Mouse (Mus musculus) midbrain, embryonic 12.5 days (tissue): ENCODE results near the gene Pkp1. TPM values are rescaled to one million over a fixed set of nuclear protein-coding genes. Genes with fewer than 3 reads are reported as not detected.

Experiments
- ATAC-seq: fragments of 200-750 bp; cut with Nextera tagmentation; 2 replicates; pipeline ENCODE4 v1.8.0; 2017; ENCODE audit warnings: low read depth, moderate TSS enrichment, moderate library complexity; ENCODE audit not compliant: low FRiP score
- H3K27ac ChIP-seq: fragments of 300-500 bp; sonication (generic); replicated peaks from 2 replicates; pipeline ENCODE4 v1.5.1; 2016; ENCODE audit warnings: mild to moderate bottlenecking
- H3K27me3 ChIP-seq: fragments of 300-500 bp; sonication (generic); 2 replicates; pipeline ENCODE4 v1.6.1; 2016; ENCODE audit warnings: mild to moderate bottlenecking
- H3K36me3 ChIP-seq: fragments of 300-500 bp; sonication (generic); 2 replicates; pipeline ENCODE4 v1.6.1; 2016
- H3K4me1 ChIP-seq: fragments of 300-500 bp; sonication (generic); 2 replicates; pipeline ENCODE4 v1.6.1; 2016
- H3K4me2 ChIP-seq: fragments of 300-500 bp; sonication (generic); replicated peaks from 2 replicates; pipeline ENCODE4 v1.6.1; 2016; ENCODE audit warnings: mild to moderate bottlenecking, moderate library complexity
- H3K4me3 ChIP-seq: fragments of 300-500 bp; sonication (generic); 2 replicates; pipeline ENCODE4 v1.5.1; 2016; ENCODE audit warnings: mild to moderate bottlenecking
- H3K9ac ChIP-seq: fragments of 300-500 bp; sonication (generic); replicated peaks from 2 replicates; pipeline ENCODE4 v1.6.1; 2016; ENCODE audit warnings: mild to moderate bottlenecking, moderate library complexity
- H3K9me3 ChIP-seq: fragments of 300-500 bp; sonication (generic); 2 replicates; pipeline ENCODE4 v1.6.1; 2016; ENCODE audit warnings: mild to moderate bottlenecking
- WGBS: fragments of 180-500 bp; shearing (Covaris S2); methylation state at CpG from one replicate; pipeline ENCODE4 v1.1.7; 2016; 5-methylcytosine and 5-hydroxymethylcytosine counted together
- polyA plus RNA-seq: library from polyadenylated mRNA; unstranded; fragments of >200 nt; fragmentation: Nextera tagmentation; extraction: Ambion mirVana; gene quantifications from 2 replicates; pipeline ENCODE4 v1.2.1, GENCODE M21; 2016

Gene Pkp1
- polyA plus RNA-seq, 1 experiment from 2014 or later: 0.10 TPM

DNA sequence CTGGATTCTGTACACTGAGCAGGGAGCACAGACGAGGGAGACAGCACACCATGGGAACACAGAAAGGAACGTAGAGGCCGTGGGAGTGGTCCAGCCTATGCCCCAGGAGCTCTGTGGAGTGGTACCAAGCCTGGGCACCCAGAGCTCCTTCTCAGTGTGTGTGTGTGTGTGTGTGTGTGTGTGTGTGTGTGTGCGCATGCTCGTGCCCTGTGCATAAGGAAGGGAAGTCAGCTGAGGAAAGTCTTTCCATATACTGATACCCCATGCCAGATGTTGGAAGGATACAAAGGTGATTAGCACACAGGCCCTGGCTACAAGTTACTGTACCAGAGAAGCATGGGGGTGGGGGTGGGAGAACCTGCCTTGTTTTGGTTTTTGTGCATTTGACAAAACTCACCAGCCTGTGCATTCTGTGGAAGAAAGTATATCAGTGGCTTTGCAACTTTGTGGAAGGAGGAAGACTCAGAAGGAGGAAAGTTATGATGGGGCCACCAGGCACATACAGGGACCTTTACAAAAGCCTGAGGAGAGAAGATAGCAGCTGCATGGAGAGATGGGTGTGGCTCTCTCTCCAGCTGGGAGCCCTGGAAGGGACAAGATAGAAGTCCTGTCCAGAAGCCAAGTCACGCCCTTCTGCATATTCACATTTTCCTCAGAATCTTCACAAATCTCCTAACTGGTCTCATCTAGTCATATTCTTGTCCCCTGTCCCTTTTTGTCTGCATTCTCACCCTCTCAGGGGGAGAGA lies 22.4 kb upstream of the Pkp1 start:
- Histone ChIP-seq H3K27me3 (peaks cover 20% of the 10 kb centered on the region; the same call in 1 of the 2 replicates), H3K27ac (no peak overlapping the region), H3K4me1 (no peaks in the 10 kb centered on the region; the same call in 1 of the 2 replicates), H3K4me3 (no peak overlapping the region), H3K9ac (no peak overlapping the region), H3K9me3 (no peaks in the 10 kb centered on the region), H3K36me3 (no peaks in the 10 kb centered on the region), H3K4me2 (no peak overlapping the region)
- ATAC-seq: no peak
- 64% methylated on average over 6 of the region's 6 CpGs for WGBS

DNA sequence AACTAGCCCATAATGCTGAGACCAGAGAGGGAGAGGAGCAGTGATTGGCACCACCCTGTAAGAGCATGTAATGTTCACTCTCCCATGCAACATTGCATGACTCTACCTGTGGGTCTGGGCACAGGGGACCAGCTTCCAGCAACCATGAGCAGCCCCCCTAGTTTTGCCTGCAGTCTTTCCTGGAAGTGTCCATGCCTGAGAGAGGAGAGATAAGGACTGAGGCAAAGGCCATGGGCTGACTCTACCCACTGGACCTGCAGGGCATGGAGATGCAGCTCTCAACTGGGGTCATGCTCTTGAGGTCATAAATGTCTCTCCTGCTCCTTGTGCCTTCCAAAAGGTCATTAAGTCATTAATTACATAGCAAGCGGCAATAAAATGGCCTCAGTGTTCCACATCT lies 17.1 kb upstream of the Pkp1 start:
- WGBS: 100% methylated on average over 1 of the region's 1 CpGs

DNA sequence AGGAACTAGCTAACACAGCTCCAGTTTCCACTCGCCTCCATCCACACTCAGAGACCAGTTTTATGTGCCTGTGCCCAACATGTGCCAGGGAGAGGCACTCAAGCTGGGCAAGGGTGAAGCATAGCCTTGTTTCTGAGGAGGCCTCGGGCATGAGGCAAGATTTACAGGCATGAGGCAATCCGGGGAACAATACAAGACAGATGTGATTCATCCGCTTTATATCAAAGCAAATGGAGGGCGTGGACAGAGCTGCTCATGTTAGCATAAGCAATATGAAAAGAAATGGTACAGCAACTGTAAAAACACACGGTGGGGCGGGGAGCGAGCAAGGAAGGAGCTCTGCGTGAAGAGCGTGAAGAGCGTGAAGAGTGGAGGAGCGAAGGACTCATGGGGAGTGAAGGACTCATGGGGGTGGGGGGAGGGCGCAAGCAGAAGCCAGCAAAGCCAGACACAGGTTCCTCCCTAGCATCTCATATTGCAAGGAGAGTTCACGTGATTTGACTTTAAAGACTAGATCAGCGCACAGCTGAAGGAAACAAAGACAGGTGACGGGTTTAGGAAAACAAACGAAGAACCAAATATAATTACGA lies 14.8 kb upstream of the Pkp1 start:
- 0 out of 2 replicates have a peak, but pooled peaks cover 5% of the 10 kb centered on the region for H3K4me1 ChIP-seq
- no peak overlapping the region for H3K9ac ChIP-seq
- no peaks in the 10 kb centered on the region for H3K9me3 ChIP-seq
- WGBS: 88% methylated on average over 18 of the region's 18 CpGs
- H3K27me3 ChIP-seq: no peaks in the 10 kb centered on the region
- H3K27ac ChIP-seq: no peak overlapping the region
- no peak overlapping the region for H3K4me3 ChIP-seq
- no peaks in the 10 kb centered on the region for H3K36me3 ChIP-seq
- H3K4me2 ChIP-seq: no peak overlapping the region
- no peak for ATAC-seq

More for the DNA sequence above, 17.1 kb upstream of the Pkp1 start:
- no peak overlapping the region for H3K27ac ChIP-seq
- H3K4me2 ChIP-seq: no peak overlapping the region
- H3K4me1 ChIP-seq: no peaks in the 10 kb centered on the region
- 0 out of 2 replicates have a peak, but pooled peaks cover 1% of the 10 kb centered on the region for H3K27me3 ChIP-seq
- H3K4me3 ChIP-seq: no peak overlapping the region
- ATAC-seq: no peak
- no peaks in the 10 kb centered on the region for H3K36me3 ChIP-seq
- no peaks in the 10 kb centered on the region for H3K9me3 ChIP-seq
- no peak overlapping the region for H3K9ac ChIP-seq

DNA sequence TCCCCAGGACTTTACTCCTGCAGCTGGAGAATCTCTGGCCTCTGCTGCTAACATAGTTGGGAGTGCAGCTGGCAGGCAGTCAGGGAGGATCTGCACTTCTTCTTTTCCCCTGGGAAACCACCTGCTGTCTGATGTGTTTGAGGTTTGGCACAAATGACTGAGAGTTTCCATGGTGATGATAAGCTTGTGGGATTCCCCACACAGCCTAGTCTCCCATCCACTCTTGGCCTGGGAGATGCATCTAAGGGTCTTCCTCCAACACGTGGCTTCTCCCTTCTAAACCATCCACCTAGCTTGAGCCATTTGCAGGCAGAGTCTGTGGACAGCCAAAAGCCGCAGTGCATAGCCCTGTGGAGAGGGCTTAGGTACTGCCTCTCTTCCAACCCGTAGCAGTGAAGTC lies 10.9 kb upstream of the Pkp1 start:
- Histone ChIP-seq H3K4me3 (no peak overlapping the region), H3K36me3 (no peaks in the 10 kb centered on the region), H3K9ac (no peak overlapping the region), H3K4me1 (0 out of 2 replicates have a peak, but pooled peaks cover 5% of the 10 kb centered on the region), H3K27ac (no peak overlapping the region), H3K9me3 (no peaks in the 10 kb centered on the region), H3K27me3 (peaks cover 6% of the 10 kb centered on the region; the same call in 1 of the 2 replicates), H3K4me2 (no peak overlapping the region)
- no peak for ATAC-seq
- 55% methylated on average over 3 of the region's 3 CpGs for WGBS

DNA sequence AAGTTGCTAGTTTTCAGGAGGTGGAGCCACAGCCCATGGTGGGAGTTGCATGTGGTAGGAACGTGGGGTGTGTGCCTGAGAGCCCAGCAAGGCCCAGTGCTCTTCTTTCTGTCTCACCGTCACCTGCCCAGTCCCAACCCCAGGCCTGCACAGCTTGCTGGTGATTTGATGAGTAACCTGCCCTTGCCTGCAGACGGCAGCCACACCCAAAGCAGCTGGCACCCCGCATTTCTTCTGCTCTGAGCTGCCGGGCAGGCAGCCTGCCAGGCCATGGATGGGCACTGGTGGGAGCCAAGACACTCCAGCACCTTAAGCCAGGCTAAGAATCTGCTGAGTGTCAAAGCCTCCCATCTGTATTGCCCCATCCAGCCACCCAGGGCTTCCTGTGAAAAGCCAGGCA lies 6.8 kb upstream of the Pkp1 start:
- no peak overlapping the region for H3K4me2 ChIP-seq

DNA sequence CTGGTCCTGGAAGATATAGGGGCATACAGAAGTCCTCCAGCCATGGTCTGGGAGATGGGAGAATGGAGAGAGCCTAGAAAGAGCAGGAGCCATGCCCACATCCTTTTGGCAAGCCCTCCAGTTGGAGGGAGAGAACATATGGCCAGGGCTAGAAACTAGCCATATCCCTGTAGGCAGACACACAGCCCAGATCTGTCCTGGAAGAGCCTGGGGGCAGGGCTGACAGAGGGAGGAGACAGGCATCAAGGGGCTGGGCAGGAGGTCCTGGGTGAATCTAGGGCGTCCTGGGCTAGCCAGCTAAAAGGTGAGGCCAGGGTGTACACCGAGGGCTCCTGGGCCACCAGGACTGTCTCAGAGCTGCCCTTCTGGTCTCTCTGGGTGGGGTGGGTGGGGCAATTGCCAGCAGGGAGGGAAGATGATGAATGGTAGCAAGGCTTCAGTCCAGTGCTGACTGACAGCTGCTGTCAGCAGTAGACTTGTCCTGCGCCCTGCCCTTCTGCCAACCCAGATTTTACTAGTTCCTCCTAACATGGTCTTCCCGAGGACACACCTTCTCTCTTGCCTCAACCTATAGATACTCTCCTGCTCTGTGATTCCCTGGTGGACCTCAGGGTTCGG lies 5.5 kb upstream of the Pkp1 start:
- ATAC-seq: no peak
- H3K9ac ChIP-seq: no peak overlapping the region
- no peaks in the 10 kb centered on the region for H3K36me3 ChIP-seq
- no peak overlapping the region for H3K4me2 ChIP-seq
- no peaks in the 10 kb centered on the region for H3K4me1 ChIP-seq
- no peak overlapping the region for H3K27ac ChIP-seq
- no peak overlapping the region for H3K4me3 ChIP-seq
- no peaks in the 10 kb centered on the region for H3K9me3 ChIP-seq
- 72% methylated on average over 5 of the region's 5 CpGs for WGBS
- H3K27me3 ChIP-seq: peaks cover 43% of the 10 kb centered on the region

More for the DNA sequence above, 6.8 kb upstream of the Pkp1 start:
- WGBS: 82% methylated on average over 5 of the region's 5 CpGs
- H3K27ac ChIP-seq: no peak overlapping the region
- no peaks in the 10 kb centered on the region for H3K36me3 ChIP-seq
- H3K9ac ChIP-seq: no peak overlapping the region
- H3K9me3 ChIP-seq: no peaks in the 10 kb centered on the region
- 0 out of 2 replicates have a peak, but pooled peaks cover 5% of the 10 kb centered on the region for H3K4me1 ChIP-seq
- peaks cover 29% of the 10 kb centered on the region for H3K27me3 ChIP-seq
- no peak for ATAC-seq
- H3K4me3 ChIP-seq: no peak overlapping the region

DNA sequence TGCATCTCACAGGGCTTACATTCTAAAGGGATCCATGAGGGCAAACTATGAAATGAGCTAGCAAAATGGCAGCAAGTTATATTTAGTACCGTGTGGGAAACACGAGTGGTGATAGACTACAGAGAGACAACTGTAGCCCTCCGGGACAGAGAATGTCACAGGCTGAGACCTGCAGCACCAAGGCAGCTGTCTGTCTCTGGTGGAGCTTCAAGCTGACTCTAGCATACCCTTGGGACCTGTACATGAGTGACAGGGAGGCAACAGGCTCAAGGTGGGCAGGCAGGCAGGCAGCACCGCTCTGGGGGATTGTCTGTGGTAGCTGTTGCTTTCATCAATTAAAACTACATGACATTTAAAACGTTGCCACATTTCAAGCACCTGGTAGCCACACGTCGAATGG lies 4.2 kb upstream of the Pkp1 start:
- no peak overlapping the region for H3K9ac ChIP-seq
- H3K27me3 ChIP-seq: peaks cover 56% of the 10 kb centered on the region
- 0 out of 2 replicates have a peak, but pooled peaks cover 3% of the 10 kb centered on the region for H3K4me1 ChIP-seq

DNA sequence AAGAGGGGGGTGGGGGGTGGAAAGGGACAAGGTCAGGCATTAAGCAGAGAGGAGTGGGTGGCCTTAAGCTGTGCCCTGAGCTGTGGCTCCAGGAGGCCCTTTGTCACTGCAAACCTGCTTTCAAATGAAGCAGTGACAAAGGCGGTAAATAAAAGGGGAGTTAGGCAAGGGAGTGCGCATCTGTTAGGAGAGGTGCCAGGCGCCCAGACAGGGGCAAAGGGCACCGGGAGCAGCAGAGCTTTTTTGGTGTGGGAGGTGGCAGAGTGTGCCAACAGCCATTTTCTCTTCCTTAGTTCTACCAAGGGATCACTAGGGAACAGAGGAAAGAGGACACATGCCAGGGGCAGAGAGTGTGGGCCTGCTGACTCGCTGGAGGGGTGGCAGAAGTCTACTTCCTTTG lies 1.8 kb downstream of the Pkp1 start:
- WGBS: 2% methylated on average over 5 of the region's 5 CpGs
- Histone ChIP-seq H3K4me2 (no peak overlapping the region), H3K27me3 (peaks cover 74% of the 10 kb centered on the region)

More for the DNA sequence above, 4.2 kb upstream of the Pkp1 start:
- no peak overlapping the region for H3K27ac ChIP-seq
- WGBS: 85% methylated on average over 7 of the region's 7 CpGs
- ATAC-seq: no peak
- no peaks in the 10 kb centered on the region for H3K36me3 ChIP-seq
- no peaks in the 10 kb centered on the region for H3K9me3 ChIP-seq
- H3K4me3 ChIP-seq: no peak overlapping the region
- H3K4me2 ChIP-seq: no peak overlapping the region

DNA sequence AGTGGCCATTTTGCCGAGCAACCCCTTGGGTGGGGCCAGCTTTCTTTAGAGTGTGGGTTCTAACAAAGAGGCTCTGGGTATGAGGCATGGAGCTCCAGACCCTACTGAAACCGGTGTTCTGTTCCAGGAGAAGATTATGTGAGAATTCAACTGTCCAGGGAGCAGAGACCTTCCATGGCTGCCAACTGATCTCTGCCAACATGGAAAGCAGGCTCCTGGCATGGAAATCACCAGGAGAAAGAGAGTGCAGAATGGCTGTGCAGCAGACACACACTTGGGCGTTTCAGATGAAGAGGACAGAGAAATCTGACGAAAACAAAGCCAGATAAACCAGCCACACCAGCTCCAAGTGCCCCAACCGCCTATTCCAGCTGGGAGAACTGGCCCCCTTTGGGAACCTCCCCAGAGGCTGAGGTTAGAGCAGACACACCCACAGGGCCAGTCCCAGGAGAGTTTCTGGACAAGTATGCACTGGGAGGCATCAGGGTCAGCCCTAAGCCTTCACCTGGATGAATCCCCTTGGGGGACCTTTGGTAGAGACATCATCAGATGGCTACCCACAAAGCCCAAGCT lies 2.4 kb downstream of the Pkp1 start:
- Histone ChIP-seq H3K9ac (no peak overlapping the region), H3K9me3 (no peaks in the 10 kb centered on the region), H3K4me2 (no peak overlapping the region), H3K36me3 (no peaks in the 10 kb centered on the region), H3K4me1 (0 out of 2 replicates have a peak, but pooled peaks cover 3% of the 10 kb centered on the region), H3K4me3 (no peak overlapping the region), H3K27ac (no peak overlapping the region), H3K27me3 (peaks cover 69% of the 10 kb centered on the region)
- ATAC-seq: no peak
- WGBS: 24% methylated on average over 5 of the region's 5 CpGs

More for the DNA sequence above, 1.8 kb downstream of the Pkp1 start:
- Histone ChIP-seq H3K4me1 (0 out of 2 replicates have a peak, but pooled peaks cover 3% of the 10 kb centered on the region), H3K9me3 (no peaks in the 10 kb centered on the region), H3K27ac (no peak overlapping the region), H3K36me3 (no peaks in the 10 kb centered on the region), H3K9ac (no peak overlapping the region), H3K4me3 (no peak overlapping the region)
- ATAC-seq: no peak

DNA sequence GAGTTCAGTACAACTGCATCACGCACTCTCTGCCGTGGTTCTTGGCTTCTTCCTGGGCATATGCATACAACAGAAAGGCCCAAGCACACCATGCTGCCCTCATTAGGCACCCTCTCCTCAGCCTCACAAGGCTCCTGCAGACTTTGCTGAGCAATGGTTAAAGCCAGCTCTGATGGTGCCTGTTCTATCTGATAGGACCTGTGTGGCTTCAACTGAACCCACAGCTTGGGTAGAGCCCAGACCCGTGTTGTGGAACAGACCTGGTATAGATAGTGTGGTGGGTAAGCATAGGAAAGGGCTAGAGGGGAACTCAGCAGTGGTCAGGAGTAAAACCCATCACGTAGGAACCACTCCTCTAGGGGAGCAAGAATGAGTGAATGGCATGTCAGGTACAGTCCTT lies 5.3 kb downstream of the Pkp1 start:
- peaks cover 43% of the 10 kb centered on the region for H3K27me3 ChIP-seq
- H3K4me1 ChIP-seq: peaks cover 7% of the 10 kb centered on the region; the same call in 1 of the 2 replicates
- ATAC-seq: no peak
- no peak overlapping the region for H3K27ac ChIP-seq
- H3K9ac ChIP-seq: no peak overlapping the region
- H3K4me2 ChIP-seq: no peak overlapping the region
- H3K36me3 ChIP-seq: no peaks in the 10 kb centered on the region
- 82% methylated on average over 4 of the region's 4 CpGs for WGBS
- H3K9me3 ChIP-seq: no peaks in the 10 kb centered on the region
- H3K4me3 ChIP-seq: no peak overlapping the region

DNA sequence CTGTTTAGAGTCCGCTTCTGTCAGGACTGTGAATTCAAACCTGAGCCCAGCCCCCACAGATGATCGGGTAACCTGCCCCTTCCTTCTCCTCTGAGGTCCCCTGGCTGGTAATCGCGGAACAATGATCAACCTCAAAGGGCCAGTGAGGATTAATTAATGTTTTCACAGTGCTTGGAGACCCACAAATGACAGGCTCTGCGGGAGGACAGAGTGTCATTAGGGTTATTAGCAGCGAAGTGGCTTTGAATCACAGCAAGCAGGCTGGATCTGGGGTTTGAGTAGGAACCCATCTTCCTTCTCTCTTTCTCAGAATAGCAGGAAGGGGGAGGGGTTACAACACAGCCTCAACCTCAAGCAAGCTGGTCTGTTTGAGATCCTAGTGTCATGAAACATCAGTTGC lies 9.6 kb downstream of the Pkp1 start:
- H3K27ac ChIP-seq: no peak overlapping the region
- H3K4me2 ChIP-seq: no peak overlapping the region
- WGBS: 7% methylated on average over 6 of the region's 6 CpGs
- no peak overlapping the region for H3K4me3 ChIP-seq
- H3K9ac ChIP-seq: no peak overlapping the region
- peaks cover 7% of the 10 kb centered on the region; the same call in 1 of the 2 replicates for H3K27me3 ChIP-seq
- H3K36me3 ChIP-seq: no peaks in the 10 kb centered on the region
- H3K4me1 ChIP-seq: peaks cover 5% of the 10 kb centered on the region; the same call in 1 of the 2 replicates
- no peak for ATAC-seq
- no peaks in the 10 kb centered on the region for H3K9me3 ChIP-seq

DNA sequence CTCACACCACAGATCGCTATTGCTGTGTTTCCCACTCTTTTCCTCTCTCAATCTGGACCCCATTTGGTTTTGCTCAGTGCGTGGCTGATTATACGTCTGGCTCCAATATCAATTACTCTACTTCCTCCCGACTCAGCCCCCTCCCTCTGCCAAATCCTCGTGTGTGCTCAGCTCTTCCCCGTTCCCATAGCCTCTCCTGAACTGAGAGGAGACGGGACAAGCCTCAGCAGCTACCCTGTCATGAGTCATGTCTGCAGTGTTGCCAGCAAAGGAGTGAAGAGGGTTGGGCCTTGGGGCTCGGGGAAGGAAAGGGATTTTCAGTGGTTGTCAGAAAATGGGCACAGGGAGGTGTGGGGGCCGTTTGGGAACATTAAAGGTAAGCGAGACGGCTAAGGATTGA lies 12.3 kb downstream of the Pkp1 start:
- H3K27me3 ChIP-seq: peaks cover 3% of the 10 kb centered on the region; the same call in 1 of the 2 replicates
- peaks cover 5% of the 10 kb centered on the region; the same call in 1 of the 2 replicates for H3K4me1 ChIP-seq
- WGBS: 77% methylated on average over 11 of the region's 11 CpGs
- H3K27ac ChIP-seq: no peak overlapping the region
- H3K9ac ChIP-seq: no peak overlapping the region
- H3K4me2 ChIP-seq: no peak overlapping the region
- ATAC-seq: no peak
- H3K36me3 ChIP-seq: no peaks in the 10 kb centered on the region
- no peak overlapping the region for H3K4me3 ChIP-seq
- no peaks in the 10 kb centered on the region for H3K9me3 ChIP-seq
